Mouse (Mus musculus): ENCODE results near the gene Ccdc60. TPM values are rescaled to one million over a fixed set of nuclear protein-coding genes. Genes with fewer than 3 reads are reported as not detected.

The Ccdc60 gene
- polyA plus RNA-seq, 1 experiment from 2014 or later: not detected

- no peak for ATAC-seq (ENCODE audit: low read depth)
- Histone ChIP-seq H3K9ac (ENCODE audit: low read depth, low read length) (no peak overlapping the region), H3K4me2 (ENCODE audit: low read depth, low read length) (no peak overlapping the region), H3K27me3 (ENCODE audit: control insufficient read depth, insufficient read depth, low read depth, low read length) (peaks cover 11% of the 10 kb centered on the region), H3K4me3 (ENCODE audit: low read depth, low read length) (no peak overlapping the region), H3K9me3 (replicated peaks; ENCODE audit: control insufficient read depth, low read length) (no peaks in the 10 kb centered on the region), H3K27ac (ENCODE audit: low read length) (no peak overlapping the region), H3K36me3 (ENCODE audit: control insufficient read depth, insufficient read depth) (no peaks in the 10 kb centered on the region), H3K4me1 (ENCODE audit: control insufficient read depth, low read depth, low read length) (no peaks in the 10 kb centered on the region)
- 11% methylated on average over 6 of the region's 6 CpGs for WGBS (ENCODE audit: insufficient replicate concordance)
Observed at GRCm38 (mm10) chr5:116080736-116081135, 208.0 kb downstream of the Ccdc60 start.

Other genes with a start within 250 kb of the Ccdc60 start
- not detected in 2 replicates for gene Tmem233, start 205.7 kb downstream of the Ccdc60 start, polyA plus RNA-seq (2015; fragmentation: Nextera tagmentation; extraction: Ambion mirVana)
- gene Hspb8, start 133.9 kb upstream of the Ccdc60 start, polyA plus RNA-seq (2015; fragmentation: Nextera tagmentation; extraction: Ambion mirVana): 2.8 and 3.6 TPM in 2 replicates